Mouse (Mus musculus) midbrain, embryonic 15.5 days (tissue): ENCODE measurements around the gene Abca4. TPM values are rescaled to one million over a fixed set of nuclear protein-coding genes. Genes with fewer than 3 reads are reported as not detected.

Experiments
- ATAC-seq: fragments of 200-750 bp; cut with Nextera tagmentation; replicated peaks from 2 replicates; pipeline ENCODE4 v1.8.0; 2017; ENCODE audit warnings: moderate TSS enrichment
- H3K27ac ChIP-seq: fragments of 300-500 bp; sonication (generic); 2 replicates; pipeline ENCODE4 v1.5.1; 2015; ENCODE audit warnings: mild to moderate bottlenecking, inconsistent platforms
- H3K27me3 ChIP-seq: fragments of 300-500 bp; sonication (generic); replicated peaks from 2 replicates; pipeline ENCODE4 v1.6.1; 2015; ENCODE audit warnings: inconsistent platforms
- H3K36me3 ChIP-seq: fragments of 300-500 bp; sonication (generic); replicated peaks from 2 replicates; pipeline ENCODE4 v1.6.1; 2015; ENCODE audit warnings: inconsistent platforms
- H3K4me1 ChIP-seq: fragments of 300-500 bp; sonication (generic); 2 replicates; pipeline ENCODE4 v1.6.1; 2015; ENCODE audit warnings: inconsistent platforms
- H3K4me2 ChIP-seq: fragments of 300-500 bp; sonication (generic); 2 replicates; pipeline ENCODE4 v1.6.1; 2015; ENCODE audit warnings: inconsistent platforms, mild to moderate bottlenecking, moderate library complexity
- H3K4me3 ChIP-seq: fragments of 300-500 bp; sonication (generic); 2 replicates; pipeline ENCODE4 v1.5.1; 2015; ENCODE audit warnings: mild to moderate bottlenecking, inconsistent platforms
- H3K9ac ChIP-seq: fragments of 300-500 bp; sonication (generic); 2 replicates; pipeline ENCODE4 v1.6.1; 2015; ENCODE audit warnings: mild to moderate bottlenecking, inconsistent platforms
- H3K9me3 ChIP-seq: fragments of 300-500 bp; sonication (generic); 2 replicates; pipeline ENCODE4 v1.6.1; 2016; ENCODE audit warnings: inconsistent platforms
- WGBS: fragments of 180-500 bp; shearing (Covaris S2); methylation state at CpG from one replicate; pipeline ENCODE4 v1.1.7; 2015; ENCODE audit warnings: mixed read lengths; 5-methylcytosine and 5-hydroxymethylcytosine counted together
- polyA plus RNA-seq: library from polyadenylated mRNA; unstranded; fragments of >200 nt; fragmentation: Nextera tagmentation; extraction: Ambion mirVana; gene quantifications from 2 replicates; pipeline ENCODE4 v1.2.1, GENCODE M21; 2015

Abca4 gene
- polyA plus RNA-seq, 1 experiment from 2014 or later = 1.3 TPM

- Histone ChIP-seq H3K9ac (no peak overlapping the region), H3K4me2 (no peak overlapping the region), H3K27ac (no peak overlapping the region), H3K27me3 (0 out of 2 replicates have a peak, but pooled peaks cover 9% of the 10 kb centered on the region), H3K4me3 (no peak overlapping the region), H3K9me3 (no peaks in the 10 kb centered on the region), H3K4me1 (peaks cover 6% of the 10 kb centered on the region), H3K36me3 (no peaks in the 10 kb centered on the region)
- no peak for ATAC-seq
- 87% methylated on average over 6 of the region's 6 CpGs for WGBS
These were observed 46.1 kb downstream of the Abca4 start for GRCm38 (mm10) chr3:122090338-122090737.

DNA sequence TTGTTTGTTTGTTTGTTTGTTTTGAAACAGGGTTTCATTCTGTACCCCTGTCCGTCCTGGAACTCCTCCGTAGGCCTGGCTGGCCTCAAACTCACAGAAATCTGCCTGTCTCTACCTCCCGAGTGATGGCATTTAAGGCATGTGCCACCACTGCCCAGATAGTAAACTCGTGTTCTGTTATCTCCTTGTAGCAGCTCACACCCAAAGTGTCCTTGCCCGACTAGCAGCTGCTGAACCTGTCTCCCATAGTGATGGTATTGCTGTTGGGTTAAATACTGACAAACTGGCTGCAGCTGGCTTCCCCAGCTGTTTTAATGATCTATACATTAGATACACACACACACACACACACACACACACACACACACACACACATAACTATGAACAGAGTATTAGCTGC, 55.5 kb downstream of the Abca4 start:
- Histone ChIP-seq H3K4me2 (no peak overlapping the region), H3K4me3 (no peak overlapping the region), H3K4me1 (no peaks in the 10 kb centered on the region), H3K36me3 (no peaks in the 10 kb centered on the region), H3K9me3 (no peaks in the 10 kb centered on the region), H3K27me3 (no peaks in the 10 kb centered on the region), H3K9ac (no peak overlapping the region), H3K27ac (no peak overlapping the region)
- ATAC-seq = no peak
- 86% methylated on average over 5 of the region's 5 CpGs for WGBS

GRCm38 (mm10) chr3:122102091-122102490, 57.8 kb downstream of the Abca4 start:
- no peaks in the 10 kb centered on the region for H3K27me3 ChIP-seq
- ATAC-seq = no peak
- H3K27ac ChIP-seq = no peak overlapping the region
- H3K4me1 ChIP-seq = no peaks in the 10 kb centered on the region
- 56% methylated on average over 7 of the region's 7 CpGs for WGBS
- H3K4me2 ChIP-seq = no peak overlapping the region
- H3K4me3 ChIP-seq = no peak overlapping the region
- no peaks in the 10 kb centered on the region for H3K36me3 ChIP-seq
- H3K9ac ChIP-seq = no peak overlapping the region
- H3K9me3 ChIP-seq = no peaks in the 10 kb centered on the region

DNA sequence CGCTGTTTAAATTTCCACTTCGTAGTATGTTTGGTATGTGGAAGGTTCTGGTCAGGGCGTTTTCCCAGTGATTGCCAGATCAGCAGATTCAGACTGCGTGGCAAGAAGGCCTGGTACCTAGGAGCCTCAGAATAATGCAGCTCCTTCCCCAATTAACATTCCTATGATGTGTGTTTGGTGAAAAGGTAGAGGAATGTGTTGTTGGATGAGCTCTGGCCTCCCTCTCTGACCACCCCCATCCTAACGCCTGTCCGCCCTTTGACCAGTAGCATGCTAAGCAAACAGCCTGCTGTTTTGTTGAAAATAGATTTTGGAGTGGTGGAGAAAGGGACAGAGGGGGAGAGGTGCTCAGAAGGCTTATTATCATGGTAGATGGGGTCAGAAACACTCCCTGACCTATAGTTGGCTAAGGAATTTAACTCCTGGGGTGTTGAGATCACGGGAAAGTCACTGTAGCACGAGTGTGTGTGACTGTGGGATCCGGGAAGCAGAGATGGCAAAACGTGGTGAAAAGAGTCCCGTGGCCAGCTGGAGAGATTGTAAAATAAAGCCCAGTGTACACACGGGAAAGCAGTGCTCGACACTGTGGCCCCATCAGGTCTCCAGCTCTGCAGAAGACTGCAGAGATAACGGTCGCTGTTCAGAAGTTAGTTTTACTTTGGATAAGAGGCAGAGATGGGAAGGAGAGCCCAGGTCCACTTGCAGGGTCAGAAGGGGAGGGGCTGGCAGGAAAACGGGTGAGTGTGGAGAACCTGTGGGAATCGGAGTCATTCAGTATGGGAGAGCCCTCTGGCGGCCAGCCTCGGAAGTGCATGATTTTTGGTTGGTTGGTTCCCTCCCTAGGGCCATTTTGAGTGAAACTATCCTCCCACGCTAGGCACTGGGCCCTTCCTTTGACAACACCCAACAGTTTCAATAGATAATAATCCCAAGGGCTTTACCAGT, 59.9 kb downstream of the Abca4 start:
- ATAC-seq = 0 out of 2 replicates have a peak, but pooled peaks have one; percentile 27
- Histone ChIP-seq H3K27me3 (no peaks in the 10 kb centered on the region), H3K36me3 (no peaks in the 10 kb centered on the region), H3K4me1 (no peaks in the 10 kb centered on the region), H3K9ac (no peak overlapping the region), H3K27ac (no peak overlapping the region), H3K4me3 (no peak overlapping the region), H3K4me2 (peak overlapping the region; percentile 22; the same call in 1 of the 2 replicates), H3K9me3 (no peaks in the 10 kb centered on the region)
- WGBS = 31% methylated on average over 20 of the region's 20 CpGs

DNA sequence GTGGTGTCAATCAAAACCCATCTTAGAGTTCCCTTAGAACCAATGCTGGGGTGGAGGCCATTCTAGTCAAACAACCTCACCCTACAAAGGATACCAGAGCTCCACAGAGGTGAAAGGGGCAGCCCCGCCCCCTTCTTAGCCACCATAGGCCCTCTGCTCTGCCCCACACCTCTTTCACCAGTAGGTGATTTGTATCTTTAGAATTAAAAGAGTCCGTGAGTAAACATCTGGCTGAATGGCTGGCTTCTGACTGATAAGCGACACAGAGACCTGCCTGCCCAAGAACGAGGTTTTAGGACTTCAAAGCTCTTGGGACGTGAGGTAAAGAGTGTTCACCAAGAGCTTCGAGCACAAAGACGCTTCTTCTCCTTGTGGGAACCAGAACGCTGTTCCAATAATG, 62.7 kb downstream of the Abca4 start:
- no peak overlapping the region for H3K4me2 ChIP-seq
- no peaks in the 10 kb centered on the region for H3K27me3 ChIP-seq
- H3K27ac ChIP-seq = no peak overlapping the region
- no peak overlapping the region for H3K4me3 ChIP-seq
- no peak overlapping the region for H3K9ac ChIP-seq
- ATAC-seq = no peak
- WGBS = 87% methylated on average over 8 of the region's 8 CpGs
- H3K4me1 ChIP-seq = no peaks in the 10 kb centered on the region
- no peaks in the 10 kb centered on the region for H3K9me3 ChIP-seq
- H3K36me3 ChIP-seq = no peaks in the 10 kb centered on the region

DNA sequence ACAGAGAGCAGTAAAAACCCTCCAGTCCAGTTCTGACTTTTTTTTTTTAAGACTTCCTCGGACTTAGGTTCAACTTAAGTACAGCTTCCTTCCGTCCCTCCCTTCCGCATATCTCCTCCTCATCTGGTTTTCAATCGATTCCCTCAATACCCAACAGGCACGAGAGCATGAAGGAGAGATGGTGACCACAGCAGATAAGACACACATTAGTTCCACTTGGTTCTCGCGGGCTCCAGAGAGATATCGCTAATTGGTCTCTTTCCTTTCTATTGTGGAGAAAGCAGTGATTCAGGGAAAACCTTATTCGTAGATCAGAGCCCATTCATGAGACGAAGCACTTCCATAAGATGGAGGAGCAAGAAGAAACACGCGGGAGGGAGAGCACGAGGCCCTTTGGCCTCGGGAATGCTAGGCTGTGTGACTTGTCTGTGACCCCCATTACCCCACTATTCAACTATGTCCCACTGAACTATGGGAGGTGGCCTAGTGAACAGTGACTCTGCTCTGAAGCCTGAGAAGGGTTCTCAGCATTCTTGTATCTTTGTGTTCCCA, 63.5 kb downstream of the Abca4 start:
- Histone ChIP-seq H3K9me3 (no peaks in the 10 kb centered on the region), H3K9ac (no peak overlapping the region), H3K4me2 (no peak overlapping the region), H3K4me3 (no peak overlapping the region), H3K36me3 (no peaks in the 10 kb centered on the region), H3K27ac (no peak overlapping the region), H3K4me1 (no peaks in the 10 kb centered on the region), H3K27me3 (no peaks in the 10 kb centered on the region)
- 83% methylated on average over 14 of the region's 14 CpGs for WGBS
- no peak for ATAC-seq

- Histone ChIP-seq H3K27ac (no peak overlapping the region), H3K9me3 (no peaks in the 10 kb centered on the region), H3K4me1 (no peaks in the 10 kb centered on the region), H3K4me3 (no peak overlapping the region), H3K36me3 (no peaks in the 10 kb centered on the region), H3K27me3 (no peaks in the 10 kb centered on the region), H3K9ac (no peak overlapping the region), H3K4me2 (no peak overlapping the region)
- 85% methylated on average over 4 of the region's 4 CpGs for whole genome bisulfite sequencing
- no peak for ATAC-seq
These were observed 65.2 kb downstream of the Abca4 start for GRCm38 (mm10) chr3:122109461-122109860.

DNA sequence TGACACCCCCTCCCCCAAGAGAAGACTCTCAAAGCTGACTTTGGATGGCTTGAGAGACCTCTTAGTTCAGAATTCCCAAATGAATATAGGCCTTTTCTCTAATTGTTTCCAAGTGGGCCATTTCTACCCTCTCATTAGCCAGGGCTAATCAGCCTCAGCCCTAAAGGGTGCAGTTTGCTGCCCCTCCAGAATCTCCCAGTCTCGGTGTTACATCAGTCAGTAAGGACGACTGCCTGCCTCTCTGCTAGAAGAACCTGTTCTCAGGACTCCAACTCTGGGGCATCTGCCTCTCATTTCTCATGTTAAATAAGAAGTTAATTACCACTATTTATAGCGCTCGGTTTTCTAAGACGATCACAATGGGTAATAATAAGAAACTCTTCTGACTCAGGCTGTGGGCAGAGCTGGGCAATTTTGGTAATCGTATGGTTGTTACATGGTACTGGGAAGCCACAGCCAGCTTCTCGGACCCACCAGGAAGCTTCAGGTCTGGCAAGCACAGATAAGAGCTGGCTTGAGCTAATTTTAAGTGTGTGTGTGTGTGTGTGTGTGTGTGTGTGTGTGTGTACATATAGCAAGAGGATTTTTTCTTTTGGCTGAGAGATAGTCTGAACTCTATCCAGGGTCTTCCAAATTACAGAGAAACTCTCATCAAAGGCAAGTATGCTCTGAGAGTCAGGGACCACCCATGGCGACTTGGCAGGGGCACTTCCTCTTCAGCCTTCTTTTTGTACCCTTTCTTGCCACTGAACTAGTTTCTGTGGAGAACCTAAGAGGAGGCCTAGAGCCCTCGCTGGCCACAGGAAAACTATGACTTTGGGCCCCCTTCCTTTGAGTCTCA, 67.1 kb downstream of the Abca4 start:
- no peak for ATAC-seq
- H3K4me1 ChIP-seq = no peaks in the 10 kb centered on the region
- H3K27me3 ChIP-seq = no peaks in the 10 kb centered on the region
- no peak overlapping the region for H3K4me3 ChIP-seq
- 40% methylated on average over 9 of the region's 9 CpGs for WGBS
- H3K9me3 ChIP-seq = no peaks in the 10 kb centered on the region
- H3K27ac ChIP-seq = no peak overlapping the region
- H3K9ac ChIP-seq = no peak overlapping the region
- H3K4me2 ChIP-seq = no peak overlapping the region
- no peaks in the 10 kb centered on the region for H3K36me3 ChIP-seq

GRCm38 (mm10) chr3:122118651-122119214, 74.5 kb downstream of the Abca4 start:
- no peak overlapping the region for H3K4me3 ChIP-seq
- H3K9me3 ChIP-seq = no peaks in the 10 kb centered on the region
- H3K27ac ChIP-seq = no peak overlapping the region
- H3K27me3 ChIP-seq = 0 out of 2 replicates have a peak, but pooled peaks cover 4% of the 10 kb centered on the region
- no peak for ATAC-seq
- peaks cover 7% of the 10 kb centered on the region for H3K4me1 ChIP-seq
- no peaks in the 10 kb centered on the region for H3K36me3 ChIP-seq
- H3K9ac ChIP-seq = no peak overlapping the region
- 77% methylated on average over 9 of the region's 9 CpGs for WGBS
- no peak overlapping the region for H3K4me2 ChIP-seq

DNA sequence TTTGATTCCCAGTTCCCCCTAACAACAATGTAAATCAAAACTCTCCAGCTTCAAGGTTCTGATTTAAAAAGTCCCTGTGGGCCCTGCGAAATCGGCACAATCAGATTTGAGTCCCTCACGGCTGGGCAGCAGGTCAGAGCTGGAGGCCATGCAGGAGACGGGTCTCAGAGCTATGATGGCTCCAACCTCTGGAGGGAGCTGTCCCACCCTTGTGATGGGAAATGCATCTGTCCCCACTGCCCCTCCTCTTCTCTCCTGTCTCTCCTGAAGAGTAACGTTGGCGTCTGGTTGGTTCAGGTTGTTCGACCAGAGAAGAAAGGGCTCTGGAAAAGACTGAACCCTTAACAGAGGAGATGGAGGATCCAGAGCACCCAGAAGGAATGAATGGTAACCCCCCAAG, 75.5 kb downstream of the Abca4 start:
- WGBS = 62% methylated on average over 7 of the region's 7 CpGs
- no peak for ATAC-seq

DNA sequence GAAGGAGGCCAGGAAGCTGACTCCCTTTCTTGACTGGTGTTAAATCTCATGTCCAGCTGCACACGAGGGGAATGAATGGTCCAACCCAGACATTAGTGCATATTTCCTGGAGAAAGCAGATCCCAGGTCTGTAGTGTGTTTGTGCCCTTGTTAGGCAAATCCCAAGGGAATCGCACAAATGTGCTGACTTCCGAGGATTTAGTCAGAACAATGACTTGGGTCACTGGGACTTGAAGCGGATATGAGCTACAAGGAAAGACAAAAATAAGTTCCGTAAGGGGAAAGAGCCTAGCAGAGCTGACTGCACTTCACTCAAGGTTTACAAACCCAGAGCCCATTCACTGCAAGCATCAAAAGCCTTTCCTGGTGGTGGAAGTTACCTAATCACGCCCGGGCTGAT, 76.0 kb downstream of the Abca4 start:
- H3K4me2 ChIP-seq = no peak overlapping the region
- 0 out of 2 replicates have a peak, but pooled peaks cover 4% of the 10 kb centered on the region for H3K27me3 ChIP-seq
- H3K4me3 ChIP-seq = no peak overlapping the region
- H3K36me3 ChIP-seq = no peaks in the 10 kb centered on the region
- H3K9ac ChIP-seq = no peak overlapping the region
- H3K27ac ChIP-seq = no peak overlapping the region
- no peaks in the 10 kb centered on the region for H3K9me3 ChIP-seq
- WGBS = 79% methylated on average over 7 of the region's 7 CpGs
- ATAC-seq = no peak
- H3K4me1 ChIP-seq = peaks cover 7% of the 10 kb centered on the region

More for the DNA sequence above, 75.5 kb downstream of the Abca4 start:
- Histone ChIP-seq H3K9ac (no peak overlapping the region), H3K27ac (no peak overlapping the region), H3K36me3 (no peaks in the 10 kb centered on the region), H3K4me1 (peaks cover 7% of the 10 kb centered on the region), H3K4me2 (no peak overlapping the region), H3K4me3 (no peak overlapping the region), H3K9me3 (no peaks in the 10 kb centered on the region), H3K27me3 (0 out of 2 replicates have a peak, but pooled peaks cover 4% of the 10 kb centered on the region)
